Mouse (Mus musculus): ENCODE results near the gene 9930104L06Rik.
"Not testable (repeated sequence)": the region's sequence is repeated elsewhere in the genome, so short reads cannot be mapped to it uniquely, and the experiment has no call there.

The 9930104L06Rik gene

DNA sequence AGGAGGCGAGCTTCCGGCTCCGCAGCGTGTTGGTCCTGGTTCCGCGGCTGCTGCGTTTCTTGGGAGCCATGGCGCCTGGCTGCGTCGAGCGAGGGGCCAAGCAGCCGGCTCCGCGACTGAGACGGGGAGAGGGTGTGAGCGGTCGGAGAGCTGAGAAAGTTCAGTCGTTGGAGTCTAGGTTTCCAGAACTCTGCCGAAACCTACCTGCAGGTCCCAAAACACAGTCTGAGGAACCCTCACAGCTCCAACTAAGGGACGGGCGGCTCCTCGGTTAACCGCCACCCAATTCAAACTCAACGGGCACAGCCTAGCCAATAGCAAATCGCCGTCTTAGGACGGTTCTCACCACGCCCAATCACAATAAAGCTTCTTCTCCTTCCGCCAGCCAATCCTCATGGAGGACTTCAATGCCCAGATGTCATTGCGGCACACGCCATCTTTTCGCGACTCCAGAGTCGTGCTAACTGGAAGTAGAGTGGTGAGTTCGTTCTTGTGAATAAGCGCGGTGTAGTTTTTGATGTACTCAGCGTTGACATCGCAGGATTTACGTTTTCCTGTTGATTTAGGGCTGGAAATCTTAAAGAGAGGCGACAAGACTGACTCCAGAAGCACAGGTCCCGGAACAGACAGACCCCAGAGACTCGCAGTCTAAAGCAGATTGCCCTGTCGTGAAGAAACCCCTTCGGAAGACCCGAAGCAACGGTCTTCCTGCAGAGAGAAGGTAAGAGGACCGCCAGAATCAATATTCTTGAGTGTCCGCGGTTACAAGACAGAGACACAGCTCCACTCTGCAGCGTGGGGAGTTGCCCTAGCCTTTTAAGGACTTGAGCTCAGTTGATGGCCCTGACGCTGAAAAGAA lies at the start of gene 9930104L06Rik:
TSS of gene 9930104L06Rik (plus strand) at position 436 of the 859 bp plus-strand sequence.
- peak; percentile 83 for DNase-seq (ENCODE audit: low spot score)

GRCm38 (mm10) chr4:124888702-124889101 lies 48.1 kb upstream of the 9930104L06Rik start:
- no peak for DNase-seq (ENCODE audit: low spot score)

DNA sequence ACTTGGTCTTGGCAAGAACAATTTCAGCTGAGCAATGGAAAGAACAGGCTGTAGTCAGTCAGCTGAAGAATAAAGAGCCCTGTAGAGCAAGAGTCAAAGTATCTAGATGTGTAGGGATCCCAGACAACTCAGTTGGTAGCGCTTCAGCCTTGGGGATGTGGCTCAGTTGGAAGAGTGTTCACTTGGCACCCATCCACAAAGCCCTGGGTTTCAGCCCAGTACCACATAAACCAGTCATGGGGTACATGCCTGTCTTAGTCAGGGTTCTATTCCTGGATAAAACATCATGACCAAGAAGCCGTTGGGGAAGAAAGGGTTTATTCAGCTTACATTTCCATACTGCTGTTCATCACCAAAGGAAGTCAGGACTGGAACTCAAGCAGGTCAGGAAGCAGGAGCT lies 46.9 kb upstream of the 9930104L06Rik start:
- DNase-seq (ENCODE audit: low spot score): no peak

- no peak for DNase-seq (ENCODE audit: low spot score)
Observed at GRCm38 (mm10) chr4:124890831-124891230, 46.0 kb upstream of the 9930104L06Rik start.

DNA sequence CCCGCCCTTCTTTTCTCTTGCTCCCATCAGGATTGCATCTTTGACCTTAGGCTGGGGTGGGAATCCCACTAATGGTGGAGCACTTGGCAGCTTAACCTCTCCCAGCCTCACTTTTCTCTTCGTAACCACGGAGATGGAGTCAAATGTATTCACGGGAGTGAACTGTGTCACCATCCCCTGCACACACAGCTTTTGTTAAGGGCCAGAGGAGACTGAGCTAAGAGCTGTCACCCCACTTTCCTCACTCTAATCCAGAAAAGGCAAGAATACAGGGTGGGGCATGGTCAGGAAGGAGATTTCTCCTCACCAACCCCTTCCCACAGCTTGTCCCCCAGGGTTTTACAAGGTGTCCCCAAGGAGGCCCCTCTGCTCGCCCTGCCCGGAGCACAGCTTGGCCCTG lies 43.1 kb upstream of the 9930104L06Rik start:
- DNase-seq (ENCODE audit: low spot score): no peak

GRCm38 (mm10) chr4:124894508-124895428 lies 42.1 kb upstream of the 9930104L06Rik start:
- no peak for DNase-seq (ENCODE audit: low spot score)

- no peak for DNase-seq (ENCODE audit: low spot score)
Observed at GRCm38 (mm10) chr4:124898428-124898827, 38.4 kb upstream of the 9930104L06Rik start.

- DNase-seq (ENCODE audit: low spot score): no peak
Observed at GRCm38 (mm10) chr4:124899906-124900305, 36.9 kb upstream of the 9930104L06Rik start.

- DNase-seq (ENCODE audit: low spot score): no peak
Observed at GRCm38 (mm10) chr4:124905417-124905816, 31.4 kb upstream of the 9930104L06Rik start.

GRCm38 (mm10) chr4:124905971-124906822 lies 30.7 kb upstream of the 9930104L06Rik start:
- DNase-seq (ENCODE audit: low spot score): no peak

DNA sequence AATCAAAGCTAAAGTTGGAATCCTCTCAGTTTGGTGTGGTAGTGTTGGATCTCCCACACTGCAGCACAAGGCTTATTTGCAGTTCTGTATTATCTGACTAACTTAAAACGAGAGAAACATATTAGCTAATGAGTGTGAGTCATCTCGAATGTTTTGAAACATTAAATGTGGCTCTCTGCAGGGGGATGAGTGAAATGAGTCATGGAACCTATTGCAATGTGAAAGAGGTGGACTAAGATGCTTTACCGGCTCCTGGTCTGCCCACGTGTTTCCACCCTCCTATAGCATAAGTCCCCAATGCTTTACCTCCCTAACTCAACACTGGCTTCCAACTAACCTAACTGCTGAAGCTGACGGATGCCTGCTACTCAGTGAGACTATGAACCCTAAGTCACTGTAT lies 8.7 kb upstream of the 9930104L06Rik start:
- DNase-seq (ENCODE audit: low spot score): no peak

GRCm38 (mm10) chr4:124939211-124939610 lies 2.4 kb downstream of the 9930104L06Rik start, which contains the start of gene Cdca8:
Cdca8 (minus strand) TSS chr4:124939311.
- not testable (repeated sequence) for DNase-seq (ENCODE audit: low spot score)

DNA sequence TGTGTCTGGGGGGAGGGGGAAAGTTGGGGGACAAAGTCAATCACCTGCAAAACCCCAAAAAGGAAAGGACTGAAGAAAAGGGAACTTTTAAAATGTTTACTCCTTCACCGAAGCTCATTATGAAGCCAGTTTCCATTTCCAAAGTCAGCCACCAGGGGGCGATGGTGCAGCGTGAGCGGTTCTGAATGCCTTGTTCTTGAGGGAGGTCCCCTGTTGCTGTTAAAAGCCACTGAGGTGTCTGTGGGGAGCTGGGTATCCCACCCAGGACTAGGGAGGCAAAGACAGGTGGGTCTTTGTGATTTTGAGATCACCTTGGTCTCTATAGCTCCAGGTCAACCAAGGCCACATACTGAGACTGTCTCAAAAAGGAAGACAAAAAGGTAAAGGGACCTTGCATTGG lies 6.2 kb downstream of the 9930104L06Rik start:
- DNase-seq (ENCODE audit: low spot score): peak; percentile 81

- no peak for DNase-seq (ENCODE audit: low spot score)
Observed at GRCm38 (mm10) chr4:124943781-124944180, 6.9 kb downstream of the 9930104L06Rik start.

DNA sequence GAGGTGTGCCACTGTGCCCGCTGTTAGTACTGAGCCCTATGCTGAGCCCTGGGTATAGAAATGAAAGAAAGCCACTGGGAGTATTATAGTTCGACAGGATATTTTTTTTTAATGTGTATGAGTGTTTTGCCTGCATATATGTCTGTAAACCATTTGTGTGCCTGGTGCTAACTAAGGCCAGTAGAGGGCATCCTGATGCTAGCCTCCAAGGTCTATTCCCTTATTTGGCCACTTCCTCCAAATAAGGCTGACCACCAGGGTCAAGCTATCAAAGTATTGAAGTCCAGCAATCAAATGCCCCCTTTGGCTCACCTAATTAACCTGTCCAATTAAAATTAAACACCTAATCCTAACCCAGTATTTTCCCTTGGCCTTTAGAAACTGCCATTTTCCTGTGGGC lies 8.1 kb downstream of the 9930104L06Rik start:
- DNase-seq (ENCODE audit: low spot score): no peak

- no peak for DNase-seq (ENCODE audit: low spot score)
Observed at GRCm38 (mm10) chr4:124949488-124949887, 12.6 kb downstream of the 9930104L06Rik start.

DNA sequence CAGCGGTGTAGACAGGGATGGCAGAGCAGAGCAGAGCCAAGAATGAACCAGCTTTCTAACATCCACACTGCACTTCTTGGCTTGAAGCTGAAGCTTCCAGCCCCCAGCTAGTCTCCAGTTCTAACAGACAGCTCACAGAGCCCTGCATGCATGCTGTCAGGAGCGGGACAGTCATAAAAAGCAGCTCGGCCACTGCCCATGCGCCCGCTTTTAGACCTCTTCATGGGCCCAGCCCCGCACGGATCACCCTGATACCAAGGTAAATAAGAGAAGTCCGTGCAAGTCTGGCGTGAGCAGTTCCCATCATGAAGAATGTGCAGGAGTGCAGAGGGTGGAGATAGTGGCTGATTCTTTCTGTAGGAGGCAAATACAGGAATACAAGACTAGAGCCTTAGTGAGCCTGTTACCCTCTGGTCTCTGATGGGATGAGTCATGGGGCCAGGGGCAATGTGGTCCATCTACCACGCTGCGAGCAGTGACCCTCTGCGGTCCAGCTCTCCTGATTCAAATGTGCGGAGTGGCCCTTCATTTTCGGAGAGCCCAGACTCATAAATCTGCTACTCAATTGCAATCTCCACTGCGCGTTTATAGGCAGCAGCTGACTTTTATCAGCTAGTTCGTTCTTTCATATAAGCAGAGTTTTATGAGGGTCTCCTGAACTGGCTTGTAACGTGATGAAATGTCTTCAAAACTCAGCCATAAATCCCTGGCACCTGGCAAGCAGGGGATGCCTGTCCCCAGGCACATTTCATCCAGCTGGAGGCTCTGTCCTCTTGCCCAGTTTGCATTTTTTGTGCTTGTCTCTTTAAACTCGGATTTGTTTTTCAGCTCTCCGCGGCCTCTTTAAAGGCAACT lies 13.6 kb downstream of the 9930104L06Rik start:
- no peak for DNase-seq (ENCODE audit: low spot score)

DNA sequence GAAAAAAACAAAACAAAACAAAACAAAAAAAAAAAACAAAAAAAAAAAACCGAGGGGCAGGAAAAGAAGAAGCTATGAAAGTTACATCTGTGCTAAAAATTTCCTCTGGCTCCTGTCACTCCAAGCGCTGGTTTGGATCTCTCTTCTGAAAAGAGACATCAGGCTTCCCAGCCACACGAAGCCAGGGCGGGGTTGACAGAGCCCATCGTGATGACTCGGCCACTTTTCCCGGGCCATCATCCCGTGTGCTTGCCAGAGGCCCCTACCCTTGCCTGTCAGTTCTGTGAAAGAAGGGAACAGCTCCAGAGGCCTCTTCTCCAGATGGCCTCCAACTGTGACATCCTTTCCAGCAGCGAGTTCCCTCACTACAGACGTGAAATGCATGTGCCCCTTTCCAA lies 14.2 kb downstream of the 9930104L06Rik start:
- no peak for DNase-seq (ENCODE audit: low spot score)

DNA sequence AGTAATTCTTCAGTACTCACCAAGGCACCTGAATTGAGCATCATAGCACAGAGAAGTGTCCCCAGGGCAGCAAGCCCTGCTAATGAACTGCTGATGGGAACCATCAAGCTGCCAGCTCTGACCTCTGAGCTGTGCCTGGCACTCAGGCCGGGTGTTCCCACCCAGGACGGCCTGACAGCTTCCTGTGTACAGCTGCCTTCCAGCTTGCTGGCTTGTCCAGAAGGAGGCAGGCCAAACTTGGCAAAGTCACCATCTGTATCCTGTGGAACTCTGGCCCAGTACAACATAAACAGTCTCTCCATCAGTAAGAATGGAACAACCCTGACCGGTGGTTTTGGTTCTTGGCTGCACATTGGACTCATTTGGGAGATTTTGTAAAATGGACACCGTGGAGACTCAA lies 16.7 kb downstream of the 9930104L06Rik start:
- DNase-seq (ENCODE audit: low spot score): no peak

GRCm38 (mm10) chr4:124957284-124957683 lies 20.4 kb downstream of the 9930104L06Rik start:
- DNase-seq (ENCODE audit: low spot score): no peak

- no peak for DNase-seq (ENCODE audit: low spot score)
Observed at GRCm38 (mm10) chr4:124959062-124959461, 22.2 kb downstream of the 9930104L06Rik start.

Data from urinary bladder, postnatal 25 days (tissue).